Mouse (Mus musculus) adrenal gland (tissue): Measurements from ENCODE around the gene 4930415L06Rik.

Experiments
- intact Hi-C: fragments of 180-260 bp; cut with DNase I; formaldehyde crosslinking; loops from one replicate; pipeline ENCODE4 v1.15.1; 2025
- long read RNA-seq, 2 experiments: library from polyadenylated mRNA; unstranded; transcript quantifications; one replicate each; pipeline ENCODE4 v2.0.0; 2020; ENCODE audit warnings: borderline replicate concordance in 1 of 2; ENCODE audit not compliant: insufficient replicate concordance in 1 of 2

Gene 4930415L06Rik
- long read RNA-seq, experiment 1: 0 reads
- long read RNA-seq, experiment 2: 0 reads

DNA sequence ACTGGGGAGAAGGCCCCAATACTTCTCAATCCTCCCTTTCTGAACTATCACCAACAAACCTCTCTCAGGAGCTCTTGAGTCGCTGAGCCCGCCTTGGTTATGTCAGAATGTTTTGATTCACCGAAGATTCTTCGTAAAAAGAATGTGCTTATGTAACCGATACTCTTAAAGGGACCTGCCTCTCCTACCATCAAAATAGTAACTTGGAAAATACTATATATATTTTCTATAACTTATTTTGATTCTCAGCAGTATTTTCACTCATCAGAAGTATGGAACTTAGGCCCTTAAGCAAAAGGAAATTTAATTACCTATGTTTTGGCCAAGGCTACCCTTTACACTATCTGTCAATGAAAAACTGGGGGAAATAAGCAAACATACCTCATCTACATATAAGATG, at the start of gene 4930415L06Rik:
TSS of gene 4930415L06Rik (minus strand) at position 101 of the 400 bp plus-strand sequence.
- intact Hi-C loops: no loop called here

GRCm38 (mm10) chrX:89978621-89979020, 46.0 kb upstream of the 4930415L06Rik start:
- intact Hi-C loops: no loop called here

DNA sequence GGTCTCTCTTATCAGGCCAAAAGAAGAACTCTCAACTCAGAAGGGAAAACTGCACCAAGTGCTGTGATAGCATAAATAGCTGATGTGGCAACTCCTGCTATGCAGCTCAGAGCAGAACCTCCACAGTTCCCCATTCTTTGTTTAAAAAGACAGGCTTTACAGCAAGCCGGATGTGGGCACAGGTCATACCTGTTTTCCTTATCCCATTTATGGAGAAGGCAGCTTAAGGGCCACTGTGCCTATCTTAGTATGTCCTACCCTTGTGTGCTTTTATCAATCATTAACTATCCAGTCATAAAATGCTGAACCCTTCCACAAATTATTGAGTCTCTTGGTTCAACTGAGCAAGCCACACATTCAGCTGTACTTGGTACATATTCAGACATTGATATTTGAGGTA, 27.8 kb downstream of the 4930415L06Rik start:
- intact Hi-C loops: no loop called here
